ENCODE assay signal across 27 mouse cellular contexts in the genomic region with DNA sequence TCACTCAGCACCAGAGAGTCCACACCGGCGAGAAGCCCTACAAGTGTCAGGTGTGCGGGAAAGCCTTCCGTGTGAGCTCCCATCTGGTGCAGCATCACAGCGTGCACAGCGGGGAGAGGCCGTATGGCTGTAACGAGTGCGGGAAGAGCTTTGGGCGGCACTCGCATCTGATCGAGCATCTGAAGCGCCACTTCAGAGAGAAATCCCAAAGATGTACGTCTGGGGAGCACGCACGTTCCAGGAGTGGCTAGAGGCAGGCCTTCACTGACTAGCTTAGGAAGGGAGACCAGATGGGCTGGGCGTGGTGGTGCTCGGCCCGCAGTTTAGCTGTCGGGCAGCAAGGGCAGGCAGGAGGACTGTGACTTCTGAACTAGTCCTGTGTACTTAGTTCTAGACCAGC. TPM values are rescaled to one million over a fixed set of nuclear protein-coding genes. Genes with fewer than 3 reads are reported as not detected.
DNase-seq lines count a peak whose midpoint lies in the region; ATAC-seq and TF ChIP-seq lines count a peak whose summit lies in the region.
"Had no signal": no experiment of that assay in that cellular context is flagged by ENCODE, and none has a peak within 500 bp of the region (broad histone marks: within the 10 kb centered on the region; RNA-seq: fewer than 3 reads in every experiment).

No protein-coding gene starts in this region.

- no peaks in the 10 kb centered on the region for H3K79me2 ChIP-seq in liver, adult 2 months (ENCODE audit: control insufficient read depth, insufficient read depth, low read length)

- no peak overlapping the region for H3K9ac ChIP-seq in liver, adult 2 months (ENCODE audit: low read depth, low read length)
- no peak overlapping the region for H3K9ac ChIP-seq in liver, embryonic 11.5 days (ENCODE audit: low read depth, low read length)
- H3K9ac ChIP-seq: forebrain, embryonic 13.5 days; heart, embryonic 12.5 days; heart, embryonic 15.5 days; hindbrain, embryonic 13.5 days had no signal

- H3K4me1 ChIP-seq in liver, adult 2 months (ENCODE audit: control insufficient read depth, insufficient read depth, low read length): peaks cover 32% of the 10 kb centered on the region
- no peaks in the 10 kb centered on the region for H3K4me1 ChIP-seq in liver, embryonic 11.5 days (replicated peaks; ENCODE audit: control insufficient read depth, insufficient read depth, low read length)
- H3K4me1 ChIP-seq in E14TG2a.4 (replicated peaks; ENCODE audit: low read depth, low read length): peaks cover 91% of the 10 kb centered on the region
- H3K4me1 ChIP-seq: forebrain, embryonic 10.5 days; forebrain, embryonic 13.5 days; heart, embryonic 12.5 days; heart, embryonic 15.5 days; hindbrain, embryonic 10.5 days; hindbrain, embryonic 13.5 days had no signal

- no peak for DNase-seq in liver, adult 2 months (ENCODE audit: extremely low read depth, low read depth, low spot score)
- no peak for DNase-seq in liver, embryonic 11.5 days (ENCODE audit: low spot score)
- DNase-seq in ES-CJ7 (ENCODE audit: low read depth, low spot score): peak; percentile 55
- peak; percentile 80 for DNase-seq in ZHBTc4 (ENCODE audit: low read depth, low spot score)
- DNase-seq in ovary, postnatal 36 days (ENCODE audit: low spot score): no peak
- DNase-seq in gastrocnemius, postnatal 25 days: no peak
- DNase-seq: adrenal gland, postnatal 10 days; adrenal gland, postnatal 36 days; B cell, adult 2 months; cerebellum, adult 18-20 months; cerebellum, adult 9-10 months; cerebellum, postnatal 14 days; gastrocnemius, adult 2 months; gastrocnemius, postnatal 14 days; heart, adult 18-20 months; heart, postnatal 10 days; heart, postnatal 36 days had no signal

- ATAC-seq in liver, embryonic 11.5 days (replicated peaks; ENCODE audit: low FRiP score): no peak
- ATAC-seq: forebrain, embryonic 13.5 days; forebrain, embryonic 16.5 days; hindbrain, embryonic 16.5 days had no signal

- H3K4me3 ChIP-seq in liver, adult 2 months (ENCODE audit: insufficient read depth, low read depth, low read length): no peak overlapping the region
- no peak overlapping the region for H3K4me3 ChIP-seq in liver, embryonic 11.5 days (ENCODE audit: low read depth, low read length)
- H3K4me3 ChIP-seq in E14TG2a.4 (replicated peaks; ENCODE audit: low read length): peak overlapping the region; percentile 72
- H3K4me3 ChIP-seq: forebrain, embryonic 10.5 days; forebrain, embryonic 13.5 days; gastrocnemius, adult 2 months; heart, embryonic 12.5 days; heart, embryonic 15.5 days; hindbrain, embryonic 10.5 days; hindbrain, embryonic 13.5 days had no signal

- H3K36me3 ChIP-seq in liver, adult 2 months (ENCODE audit: control insufficient read depth, insufficient read depth, low read length): peaks cover 5% of the 10 kb centered on the region
- H3K36me3 ChIP-seq in liver, embryonic 11.5 days (ENCODE audit: control insufficient read depth, insufficient read depth, low read length): peaks cover 23% of the 10 kb centered on the region
- H3K36me3 ChIP-seq in E14TG2a.4 (ENCODE audit: insufficient read depth, low read length): peaks cover 45% of the 10 kb centered on the region

- 96% methylated on average over 20 of the region's 20 CpGs for WGBS in liver, adult 2 months
- 92% methylated on average over 20 of the region's 20 CpGs for whole genome bisulfite sequencing in liver, embryonic 11.5 days

- no peaks in the 10 kb centered on the region for H3K9me3 ChIP-seq in liver, embryonic 11.5 days (ENCODE audit: control insufficient read depth, low read length)
- no peaks in the 10 kb centered on the region for H3K9me3 ChIP-seq in E14TG2a.4 (ENCODE audit: low read length)
- H3K9me3 ChIP-seq: forebrain, embryonic 10.5 days; forebrain, embryonic 13.5 days; heart, embryonic 12.5 days; heart, embryonic 15.5 days; hindbrain, embryonic 10.5 days; hindbrain, embryonic 13.5 days had no signal

- no peak overlapping the region for H3K4me2 ChIP-seq in liver, embryonic 11.5 days
- H3K4me2 ChIP-seq: forebrain, embryonic 13.5 days; heart, embryonic 12.5 days; heart, embryonic 15.5 days; hindbrain, embryonic 13.5 days had no signal

- TF ChIP-seq POLR2A in liver, adult 2 months (IDR thresholded peaks at IDR 0.05; ENCODE audit: extremely low read depth, insufficient read depth, low read length): no peak

- no peaks in the 10 kb centered on the region for H3K27me3 ChIP-seq in liver, adult 2 months (ENCODE audit: control insufficient read depth, insufficient read depth, low read length)
- H3K27me3 ChIP-seq in liver, embryonic 11.5 days (replicated peaks; ENCODE audit: control insufficient read depth, insufficient read depth, low read length): no peaks in the 10 kb centered on the region
- no peaks in the 10 kb centered on the region for H3K27me3 ChIP-seq in E14TG2a.4 (ENCODE audit: insufficient read depth, low read length)
- H3K27me3 ChIP-seq: CH12.LX; forebrain, embryonic 13.5 days; heart, embryonic 12.5 days; heart, embryonic 15.5 days; hindbrain, embryonic 13.5 days had no signal

- no peak for TF ChIP-seq CTCF in liver, adult 2 months (IDR thresholded peaks at IDR 0.05; ENCODE audit: low read depth, low read length)
- TF ChIP-seq CTCF in E14TG2a.4 (conservative IDR thresholded peaks at IDR 0.05; ENCODE audit: low read length): no peak

- peak overlapping the region; percentile 88 for H3K27ac ChIP-seq in liver, adult 2 months (replicated peaks; ENCODE audit: insufficient read depth, low read depth, low read length)
- H3K27ac ChIP-seq in liver, embryonic 11.5 days (ENCODE audit: low read depth, low read length): no peak overlapping the region
- H3K27ac ChIP-seq: forebrain, embryonic 10.5 days; forebrain, embryonic 13.5 days; gastrocnemius, adult 2 months; heart, embryonic 15.5 days; hindbrain, embryonic 10.5 days; hindbrain, embryonic 13.5 days had no signal

RNA-seq across cellular contexts. Expression of a gene that starts 12.8 kb away (rescaled TPM):
- 29.5 and 29.9 TPM in 2 replicates for total RNA-seq in liver, adult 2 months (2014; rRNA removed)
- polyA plus RNA-seq in liver, adult 2 months (2012; rRNA removed): 11.4 and 11.8 TPM in 2 replicates
- 33.2 and 36.4 TPM in 2 replicates for polyA plus RNA-seq in liver, embryonic 11.5 days (2014; fragmentation: Nextera tagmentation; extraction: Ambion mirVana)
- total RNA-seq in gastrocnemius, postnatal 25 days (2021): 10 to 100 TPM; 10.9 to 12.6 TPM

RNA-seq across cellular contexts. Expression of a gene that starts 14.3 kb away (rescaled TPM):
- 7.6 and 7.8 TPM in 2 replicates for total RNA-seq in liver, adult 2 months (2014; rRNA removed)
- 4.8 and 4.9 TPM in 2 replicates for polyA plus RNA-seq in liver, adult 2 months (2012; rRNA removed)
- polyA plus RNA-seq in liver, embryonic 11.5 days (2014; fragmentation: Nextera tagmentation; extraction: Ambion mirVana): 10.3 TPM in 2 replicates
- total RNA-seq in gastrocnemius, postnatal 25 days (2021): 1 to 10 TPM; 6.7 to 6.9 TPM

RNA-seq across cellular contexts. Expression of a gene that starts 17.0 kb away (rescaled TPM):
- total RNA-seq in liver, adult 2 months (2014; rRNA removed): 6.8 and 8.5 TPM in 2 replicates
- polyA plus RNA-seq in liver, adult 2 months (2012; rRNA removed): 1.8 and 2.1 TPM in 2 replicates
- 5.9 and 7.3 TPM in 2 replicates for polyA plus RNA-seq in liver, embryonic 11.5 days (2014; fragmentation: Nextera tagmentation; extraction: Ambion mirVana)
- total RNA-seq in gastrocnemius, postnatal 25 days (2021): 1 to 10 TPM; 7.8 to 9.7 TPM

RNA-seq across cellular contexts. Expression of a gene that starts 26.8 kb away (rescaled TPM):
- 331 and 332 TPM in 2 replicates for total RNA-seq in liver, adult 2 months (2014; rRNA removed)
- polyA plus RNA-seq in liver, adult 2 months (2012; rRNA removed): 171 and 187 TPM in 2 replicates
- 528 and 573 TPM in 2 replicates for polyA plus RNA-seq in liver, embryonic 11.5 days (2014; fragmentation: Nextera tagmentation; extraction: Ambion mirVana)
- total RNA-seq in gastrocnemius, postnatal 25 days (2021): 100 to 1,000 TPM; 674 to 757 TPM

RNA-seq across cellular contexts. Expression of a gene that starts 51.7 kb away (rescaled TPM):
- total RNA-seq in liver, adult 2 months (2014; rRNA removed): 16.4 TPM in 2 replicates
- 16.8 and 20.2 TPM in 2 replicates for polyA plus RNA-seq in liver, adult 2 months (2012; rRNA removed)
- 38.6 and 44.1 TPM in 2 replicates for polyA plus RNA-seq in liver, embryonic 11.5 days (2014; fragmentation: Nextera tagmentation; extraction: Ambion mirVana)
- total RNA-seq in gastrocnemius, postnatal 25 days (2021): 1 to 10 TPM; 6.7 to 7.2 TPM

Comparison
In these comparisons a context has a peak if more than half of its experiments do, and no peak if none do; other contexts are left out.
1. DNase-seq: peak in ES-CJ7 (single experiment) and ZHBTc4 (single experiment); none in liver, adult 2 months (single experiment), liver, embryonic 11.5 days (single experiment), ovary, postnatal 36 days (single experiment) and gastrocnemius, postnatal 25 days (single experiment).